Mouse (Mus musculus) brain, adult 2 months (tissue): ENCODE results near the gene Sept9.
A peak's percentile ranks its signal among the peaks of the same experiment; 100 is the strongest.

ENCODE experiments used
- DNase-seq: peaks from one replicate; pipeline ENCODE4 v3.0.0; 2011; ENCODE audit warnings: low read depth, low spot score

Gene Sept9

DNA sequence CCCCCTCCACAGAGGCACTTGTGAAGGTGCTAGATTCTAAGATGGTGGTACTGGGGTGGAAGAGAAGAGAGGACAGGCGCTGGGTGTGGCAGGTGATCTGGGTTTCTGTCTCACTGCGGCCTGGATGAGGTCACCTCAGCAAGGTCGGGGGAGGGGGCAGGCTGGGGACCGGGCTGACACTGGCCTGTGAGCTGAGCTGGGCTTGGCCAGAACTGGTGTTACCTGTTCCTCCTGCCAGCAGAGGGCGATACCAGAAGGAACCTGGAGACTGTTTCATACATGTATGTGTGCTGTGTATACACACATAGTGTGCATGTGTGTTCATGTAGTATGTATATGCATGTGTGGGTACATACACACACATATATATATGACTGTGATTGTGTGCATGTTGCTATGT lies 23.2 kb upstream of the Sept9 start:
- DNase-seq: no peak

DNA sequence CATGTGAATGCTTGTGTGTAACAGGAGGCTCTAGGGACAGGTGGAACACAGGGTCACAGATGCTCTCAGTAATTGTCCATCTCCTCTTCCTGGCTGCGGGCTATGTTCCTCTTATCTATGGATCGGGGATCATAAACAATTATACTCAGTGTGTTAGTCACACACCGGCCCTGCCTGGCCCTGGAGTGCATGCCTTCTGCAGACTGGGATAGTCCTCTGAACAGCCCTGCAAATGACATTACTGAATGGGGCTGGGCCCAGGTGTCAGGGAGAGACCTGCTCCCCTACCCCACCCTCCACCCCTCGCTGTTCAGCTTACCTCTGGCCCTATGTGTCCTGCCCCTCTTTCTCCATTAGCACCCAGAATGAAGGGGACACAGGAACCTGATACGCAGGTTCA lies 22.6 kb upstream of the Sept9 start:
- no peak for DNase-seq

DNA sequence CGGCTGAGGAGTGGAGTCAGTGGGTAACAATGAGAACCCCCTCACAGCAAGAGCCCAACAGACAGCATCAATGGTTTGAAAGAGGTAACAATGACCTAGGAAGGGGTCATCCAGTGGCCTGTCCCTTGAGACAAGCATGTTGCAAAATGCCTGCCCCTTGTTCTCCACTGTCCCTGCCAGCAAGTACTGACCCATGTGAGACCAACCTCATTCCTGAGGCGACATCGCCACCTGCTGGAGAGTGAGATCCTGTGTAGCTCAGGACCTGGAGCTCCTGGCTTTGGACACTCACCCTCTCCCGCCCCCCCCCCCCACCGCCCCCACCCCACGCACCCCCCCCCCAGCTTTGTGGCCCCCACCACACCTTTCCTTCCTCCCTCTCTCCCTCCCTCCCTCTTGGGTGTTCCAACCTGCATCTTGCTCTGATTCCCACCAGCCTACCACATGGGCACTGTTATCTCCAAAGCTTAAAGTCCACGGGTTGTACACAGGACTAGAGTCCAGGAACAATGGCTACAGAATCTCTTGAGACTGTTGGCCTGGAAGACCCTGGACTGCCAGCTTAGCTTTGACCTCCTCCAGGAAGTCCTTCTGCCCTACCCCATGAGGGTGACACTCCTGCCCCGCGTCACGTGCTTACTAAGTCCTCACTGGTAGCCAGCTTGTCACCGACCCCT lies 22.0 kb upstream of the Sept9 start:
- peak; percentile 95 for DNase-seq

DNA sequence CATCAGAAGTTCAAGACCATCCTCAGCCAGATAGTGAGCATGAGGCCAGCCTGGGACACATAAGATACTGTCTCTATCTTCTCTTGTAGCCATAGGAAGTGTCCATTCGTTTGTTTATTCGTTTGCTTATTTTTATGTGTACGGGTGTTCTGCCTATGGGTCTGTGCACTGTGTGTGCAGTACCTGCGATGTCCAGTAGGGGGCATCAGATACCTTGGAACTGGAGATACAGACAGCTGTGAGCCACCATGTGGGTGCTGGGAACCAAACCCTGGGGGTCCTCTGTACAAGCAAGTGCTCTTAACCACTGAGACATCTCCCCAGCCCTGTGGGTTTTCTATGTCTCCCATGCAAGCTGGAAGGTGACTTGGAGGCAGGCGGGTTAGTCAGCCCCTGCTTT lies 19.6 kb upstream of the Sept9 start:
- no peak for DNase-seq

DNA sequence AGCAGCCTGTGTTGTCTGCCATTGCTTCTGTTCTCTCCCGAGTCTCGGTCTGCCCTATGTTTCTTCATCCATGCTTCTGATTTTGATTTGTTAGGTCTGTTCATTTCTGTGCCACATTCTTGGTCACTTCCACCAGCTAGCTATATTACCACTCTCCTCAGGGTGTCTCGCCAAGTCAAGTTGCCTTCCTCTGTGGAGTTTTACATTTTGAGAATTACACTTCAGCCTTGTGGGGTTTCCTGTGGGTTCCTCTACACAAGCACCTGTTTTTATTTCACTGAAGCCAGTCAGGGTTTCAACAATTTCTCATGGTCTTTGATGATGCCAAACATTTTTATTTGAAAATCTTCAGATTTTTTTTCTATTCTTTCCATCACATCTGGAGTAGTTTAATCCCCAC lies 16.7 kb upstream of the Sept9 start:
- no peak for DNase-seq

DNA sequence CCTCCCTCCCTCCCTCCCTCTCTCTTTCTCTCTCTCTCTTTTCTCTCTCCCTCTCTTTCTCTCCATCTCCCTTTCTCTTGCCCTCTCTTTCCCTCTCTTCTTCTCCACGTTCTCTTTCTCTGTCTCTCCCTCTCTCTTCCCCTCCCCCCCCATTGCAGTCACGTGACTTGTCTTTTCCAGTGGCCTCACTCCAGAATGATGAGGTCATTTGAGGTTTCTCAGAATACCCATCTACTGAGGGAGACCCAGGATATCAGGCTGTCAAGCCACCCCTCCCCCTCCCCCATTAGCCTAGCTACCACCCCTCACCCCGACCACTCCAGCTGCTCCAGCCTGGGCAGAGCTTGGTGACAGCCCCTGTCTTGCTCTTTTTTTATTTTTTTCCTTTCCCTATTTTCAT lies 16.2 kb upstream of the Sept9 start:
- no peak for DNase-seq

DNA sequence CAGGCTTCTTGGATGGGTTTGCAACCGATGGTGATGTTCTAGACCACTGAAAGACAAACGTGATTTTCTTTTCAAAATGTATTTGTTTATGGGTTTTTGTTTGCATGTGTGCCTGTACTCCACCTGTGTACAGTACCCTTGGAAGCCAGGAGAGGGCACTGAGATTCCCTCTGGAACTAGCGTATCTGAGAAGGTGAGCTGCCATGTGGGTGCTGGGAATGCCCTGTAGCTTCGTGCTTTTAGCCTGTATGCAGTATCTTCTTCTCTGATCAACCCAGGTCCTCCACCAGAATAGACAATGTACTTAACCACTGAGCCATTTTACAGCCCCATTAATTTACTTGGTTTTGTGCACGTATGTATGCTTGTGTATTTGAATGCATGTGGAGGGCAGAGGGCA lies 15.6 kb upstream of the Sept9 start:
- DNase-seq: no peak

DNA sequence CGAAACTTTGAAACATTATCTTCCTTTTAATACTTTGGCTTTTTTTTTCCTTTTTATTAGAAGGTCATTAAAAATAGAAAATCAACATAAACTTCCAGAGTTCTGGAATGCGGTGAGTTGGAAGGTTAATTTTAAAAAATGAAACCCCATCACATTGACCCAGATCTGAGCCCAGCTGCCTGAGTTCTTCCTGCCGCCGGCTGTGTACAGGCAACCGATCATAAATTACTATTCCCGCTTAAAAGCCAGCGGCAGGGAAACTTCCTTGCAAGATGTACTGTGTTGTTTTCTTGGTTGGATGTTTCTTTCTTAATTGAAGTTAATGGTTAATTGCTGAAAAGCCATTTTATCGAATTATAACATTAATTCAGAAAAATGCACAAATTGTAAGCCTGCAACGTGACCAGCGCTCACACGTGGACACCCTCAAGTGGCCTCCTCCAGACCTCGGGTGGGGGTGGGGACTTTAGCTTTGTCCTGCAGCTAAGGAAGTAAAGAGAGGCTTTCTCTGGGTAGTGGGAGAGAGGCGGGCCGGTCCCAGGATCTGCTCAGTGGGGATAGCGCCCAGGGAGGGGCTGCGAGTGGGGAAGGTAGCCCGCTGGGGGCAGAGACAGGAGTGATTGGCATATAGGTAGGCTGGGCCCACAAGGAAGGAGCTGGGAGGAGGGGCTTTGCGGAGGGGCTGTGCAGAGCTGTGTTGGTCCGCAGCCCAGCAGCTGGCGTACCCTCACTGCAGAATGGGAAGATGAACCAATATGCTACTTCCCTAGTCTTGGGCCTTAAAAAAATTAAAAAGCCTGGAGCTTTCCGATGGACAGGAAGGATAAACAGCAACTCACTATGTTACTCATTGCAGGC lies 14.2 kb upstream of the Sept9 start:
- no peak for DNase-seq

DNA sequence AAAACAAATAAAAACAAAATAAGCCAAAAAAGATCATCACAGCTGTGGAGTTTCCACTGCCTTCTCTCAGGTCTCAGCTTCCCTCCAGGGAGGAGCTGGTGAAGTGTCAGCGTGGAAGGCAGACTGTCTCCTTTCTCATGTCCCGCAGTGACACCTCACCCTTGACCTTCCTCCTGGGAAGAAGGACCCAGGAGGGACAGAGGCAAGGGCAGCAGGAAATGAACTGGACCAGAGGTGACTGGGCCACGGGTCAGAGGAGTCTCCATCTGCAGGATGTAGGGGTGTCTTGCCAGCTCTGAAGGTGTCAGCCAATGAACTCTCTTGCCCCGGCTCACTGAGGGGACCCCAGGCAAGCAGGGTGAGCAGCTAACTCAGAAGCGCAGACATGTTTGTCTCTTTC lies 7.9 kb upstream of the Sept9 start:
- DNase-seq: no peak

DNA sequence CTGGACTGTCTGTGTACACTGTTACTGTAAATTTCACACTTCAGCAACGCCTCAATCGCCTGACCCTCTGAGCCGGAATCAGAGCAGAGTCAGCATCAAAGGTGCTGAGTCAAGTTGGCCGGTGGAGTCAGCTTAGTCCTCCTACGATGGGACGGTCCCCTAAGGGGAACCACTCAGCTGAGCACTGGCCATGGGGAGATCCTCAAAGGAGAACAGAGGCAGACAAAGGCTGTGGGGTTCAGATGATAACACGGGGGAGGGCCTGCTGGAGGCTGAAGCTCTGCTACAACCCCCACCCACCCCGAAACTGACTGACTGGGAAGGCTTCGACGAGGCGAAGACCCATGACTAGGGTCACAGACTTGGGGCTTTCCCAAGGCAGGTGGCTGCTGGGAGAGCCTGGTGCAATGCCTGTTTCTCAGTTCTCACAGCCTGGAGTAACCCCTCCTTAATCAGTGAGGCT lies 5.0 kb upstream of the Sept9 start:
- no peak for DNase-seq

DNA sequence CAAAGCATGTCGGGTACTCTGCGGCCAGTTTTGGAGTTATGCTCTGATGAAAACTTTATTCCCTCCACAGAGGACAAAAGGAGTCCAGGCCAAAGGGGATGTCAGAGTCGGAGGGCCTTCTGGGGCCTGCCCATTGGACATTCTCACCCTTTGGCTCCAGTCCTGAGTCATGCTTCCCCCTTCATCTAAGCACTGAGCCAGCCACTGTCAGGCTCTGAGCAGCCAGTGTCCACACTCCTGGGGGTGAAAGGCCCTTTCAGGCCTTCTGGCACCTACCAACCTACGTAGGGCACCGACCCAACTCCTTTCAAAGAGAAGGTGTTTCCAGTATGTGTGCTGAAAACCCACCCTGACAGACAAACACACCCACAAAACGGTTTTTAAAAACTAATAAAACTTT lies 3.8 kb upstream of the Sept9 start:
- no peak for DNase-seq

DNA sequence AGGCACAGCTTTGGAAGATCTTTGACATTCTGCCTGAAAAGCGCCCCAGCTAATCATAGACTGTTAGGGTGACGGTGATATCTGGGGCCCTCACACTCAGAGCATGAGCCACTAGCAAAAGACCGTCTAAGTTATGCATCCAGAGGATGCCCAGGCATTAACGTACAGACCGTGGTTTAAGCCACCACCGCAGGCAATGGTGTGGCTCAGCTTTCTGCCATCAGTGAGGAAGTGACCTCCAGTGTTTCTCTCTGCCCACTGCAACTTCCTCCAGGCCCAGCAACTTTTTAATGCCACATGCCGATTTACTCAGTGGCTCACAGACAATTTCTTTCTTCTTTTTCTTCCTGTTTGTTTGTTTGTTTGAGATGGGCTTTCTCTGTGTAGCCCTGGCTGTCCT lies 2.8 kb upstream of the Sept9 start:
- DNase-seq: no peak

DNA sequence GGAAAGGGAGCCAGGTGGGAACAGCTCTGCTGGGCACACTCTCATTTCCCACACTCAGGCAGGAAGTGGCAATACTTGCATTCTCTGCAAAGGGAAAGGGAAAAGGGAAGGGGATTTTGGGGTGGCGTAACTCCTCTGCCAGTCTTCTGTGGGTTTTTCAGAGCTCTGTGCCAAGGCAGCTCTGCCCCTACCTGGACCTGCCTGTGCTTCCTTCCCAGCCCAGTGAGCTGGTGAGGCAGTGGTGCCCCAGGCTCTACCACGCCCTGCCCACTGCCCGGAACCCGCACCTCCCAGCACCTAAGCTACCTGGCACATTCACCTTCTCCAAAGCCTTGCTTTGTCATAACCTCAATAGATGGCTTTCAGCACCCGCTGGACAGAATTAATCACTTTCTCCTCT lies 1.3 kb upstream of the Sept9 start:
- no peak for DNase-seq

DNA sequence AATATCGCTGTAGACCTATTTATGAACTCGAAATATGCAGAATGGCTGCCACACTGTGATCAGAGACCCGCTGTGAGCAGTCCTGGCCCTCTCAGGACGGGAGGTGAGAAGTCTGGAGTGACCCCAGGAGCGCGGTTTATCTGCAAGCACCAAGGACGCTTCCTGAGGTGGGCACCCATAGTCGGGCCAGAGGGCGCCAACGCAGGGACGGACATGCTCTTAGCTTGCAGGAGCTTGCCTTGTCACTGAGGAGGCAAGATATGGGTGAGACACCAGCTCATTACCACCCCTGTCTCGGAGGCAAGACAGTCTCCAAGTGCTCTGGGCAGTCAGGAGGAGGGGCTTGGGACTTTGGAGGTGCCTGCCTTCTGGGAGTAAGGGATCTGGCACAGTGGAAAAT lies 2.4 kb downstream of the Sept9 start:
- no peak for DNase-seq

DNA sequence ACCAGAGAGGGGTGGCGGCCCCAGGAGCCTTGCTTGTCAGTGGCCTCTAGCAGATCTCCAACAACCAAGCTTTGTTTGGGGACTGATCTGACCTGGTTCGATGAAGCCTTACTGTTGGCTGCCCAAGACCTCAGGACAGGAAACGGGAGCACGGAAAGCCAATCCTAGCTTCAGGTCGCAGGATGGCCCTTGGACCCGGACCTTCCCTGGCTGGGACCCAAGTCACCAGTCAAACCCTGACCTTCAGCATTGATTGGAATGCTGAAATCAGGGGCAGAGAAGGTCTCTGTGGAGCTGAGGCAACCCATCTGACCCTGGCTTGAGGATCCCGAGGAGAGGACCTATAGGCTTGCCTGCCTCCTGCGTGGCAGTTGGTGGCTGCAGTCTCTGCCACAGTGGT lies 5.1 kb downstream of the Sept9 start:
- no peak for DNase-seq

DNA sequence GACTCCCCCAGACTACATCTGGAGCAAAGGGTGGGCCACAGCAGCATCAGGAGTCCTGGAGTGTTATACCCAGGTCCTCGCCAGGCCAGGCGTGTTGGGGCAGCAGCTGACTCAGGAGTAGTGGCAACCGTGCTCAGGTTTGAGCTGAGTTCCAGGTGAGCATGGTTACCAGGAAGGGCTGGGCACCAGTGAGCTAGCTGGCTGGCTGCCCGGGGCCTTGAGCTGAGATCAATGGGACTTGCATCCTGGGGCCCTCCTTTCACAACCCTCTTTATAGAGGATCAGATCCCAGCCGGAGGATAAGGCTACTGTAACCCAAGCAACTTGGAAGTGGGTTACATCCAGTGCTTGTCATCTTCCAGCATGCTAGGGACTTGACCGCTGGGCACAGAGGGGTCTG lies 5.6 kb downstream of the Sept9 start:
- no peak for DNase-seq

DNA sequence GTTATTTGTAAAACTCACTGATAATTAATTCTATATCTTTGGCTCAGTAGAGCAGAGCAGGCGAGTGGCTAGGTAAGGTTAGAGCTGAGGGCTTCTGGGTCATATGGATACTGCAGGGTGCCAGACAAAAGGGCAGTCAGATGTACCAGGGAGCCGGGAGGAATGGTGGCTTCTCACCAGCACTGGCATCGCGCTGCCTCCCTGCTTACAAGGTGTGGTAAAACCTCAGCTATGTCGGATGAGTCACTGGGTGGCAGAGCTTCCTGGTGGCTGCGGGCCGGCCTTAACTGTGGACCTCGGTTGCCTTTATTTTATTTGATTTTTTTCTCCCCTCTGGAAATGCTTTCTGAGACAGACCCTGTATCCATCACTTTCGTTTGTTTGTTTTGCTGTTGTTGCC lies 6.0 kb downstream of the Sept9 start:
- no peak for DNase-seq

DNA sequence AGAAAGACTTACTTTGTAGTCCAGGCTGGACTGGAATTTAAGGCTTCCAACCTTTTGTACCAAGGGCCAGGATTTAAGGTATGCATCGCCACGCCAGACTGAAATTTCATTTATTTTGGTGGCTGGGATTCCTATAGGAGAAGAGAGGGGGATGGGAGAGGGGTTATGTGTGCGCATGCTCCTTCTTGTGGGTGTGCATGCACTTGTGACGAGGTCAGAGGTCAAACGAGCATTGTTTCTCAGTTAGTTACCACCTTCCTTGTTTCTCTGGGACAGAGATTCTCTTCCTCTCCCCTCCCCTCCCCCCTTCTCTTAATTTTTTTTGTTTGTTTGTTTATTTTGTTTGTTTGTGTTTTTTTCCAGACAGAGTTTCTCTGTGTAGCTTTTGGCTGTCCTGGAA lies 8.0 kb downstream of the Sept9 start:
- no peak for DNase-seq

DNA sequence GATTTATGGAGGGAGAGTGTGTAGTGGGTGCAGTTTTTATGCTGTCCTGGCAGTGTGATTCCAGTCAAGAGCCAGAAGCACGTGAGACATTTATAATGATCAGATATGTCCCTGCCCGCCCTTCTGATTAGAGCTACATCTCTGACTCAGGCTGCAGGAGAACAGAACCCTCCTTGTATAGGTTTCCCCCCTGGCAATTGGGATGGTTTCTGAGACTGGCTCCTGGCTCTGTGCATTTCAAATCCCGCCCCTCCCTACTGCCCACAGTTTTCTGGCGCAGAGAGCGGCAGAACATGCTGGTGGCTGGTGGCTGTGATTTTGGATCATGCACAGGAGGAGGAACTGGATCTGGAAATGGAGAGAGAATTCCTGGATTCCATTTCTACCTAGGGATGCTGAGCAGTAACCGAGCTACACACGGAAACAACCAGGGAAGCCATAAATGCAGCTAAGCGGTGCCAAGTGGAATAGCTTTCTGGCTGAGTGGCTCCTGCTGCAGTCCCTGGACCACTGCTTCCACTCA lies 8.8 kb downstream of the Sept9 start:
- peak; percentile 76 for DNase-seq

DNA sequence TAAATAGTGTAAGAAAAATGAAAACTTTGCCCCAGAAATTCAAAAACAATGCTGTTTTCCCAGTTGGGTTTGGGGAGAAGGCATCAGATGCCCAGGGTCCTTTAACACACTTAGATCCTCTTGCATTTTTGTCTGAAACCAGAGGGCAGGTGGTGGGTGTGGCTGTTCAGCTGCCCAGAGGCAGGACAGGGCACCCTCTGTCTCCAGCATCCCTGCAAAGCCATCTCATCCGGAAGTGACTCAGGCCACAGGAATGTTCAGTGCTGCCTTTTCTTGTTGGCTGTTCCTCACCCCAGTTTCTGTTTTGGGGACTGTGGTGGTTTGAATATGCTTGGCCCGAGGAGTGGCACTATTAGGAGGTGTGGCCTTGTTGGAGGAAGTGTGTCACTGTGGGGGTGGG lies 17.3 kb downstream of the Sept9 start:
- no peak for DNase-seq

DNA sequence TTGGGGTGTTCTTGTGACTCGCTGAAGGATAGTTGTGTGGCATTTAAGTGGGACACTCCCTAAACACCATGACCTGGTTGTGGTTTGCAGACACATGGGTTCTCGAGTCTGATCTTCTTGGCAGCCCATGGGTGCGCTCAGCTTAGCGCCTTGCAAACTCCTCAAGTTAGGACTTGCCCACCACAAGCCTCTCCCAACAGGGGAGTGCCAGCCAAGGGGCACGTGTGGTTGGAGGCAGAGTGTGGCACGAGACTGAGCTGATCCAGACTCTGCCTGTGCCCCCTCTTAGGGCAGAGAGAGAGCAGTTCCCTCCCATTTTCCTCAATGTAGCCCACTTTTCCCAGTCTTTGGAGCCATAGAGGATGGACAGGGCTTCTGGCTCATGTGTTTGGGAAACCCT lies 18.6 kb downstream of the Sept9 start:
- no peak for DNase-seq

DNA sequence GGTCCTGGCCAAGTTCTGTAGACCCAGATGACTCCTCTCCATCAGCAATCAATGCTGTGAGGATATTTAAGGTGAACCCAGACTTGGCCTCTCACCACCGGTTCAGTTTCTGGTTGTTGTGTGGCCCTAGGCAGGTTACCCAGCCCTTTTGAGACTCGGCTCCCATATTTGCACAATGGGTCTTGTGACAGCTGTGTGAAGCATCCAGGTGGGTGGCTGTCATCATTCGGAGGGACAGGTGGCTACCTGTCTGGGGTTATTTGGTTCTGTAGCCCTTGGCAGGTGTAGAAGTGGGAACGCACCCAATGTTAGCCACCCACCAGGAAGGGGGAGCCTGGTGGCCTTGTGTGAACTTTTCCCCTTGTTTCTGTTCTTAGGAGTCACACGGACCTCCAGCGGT lies 19.0 kb downstream of the Sept9 start:
- no peak for DNase-seq

DNA sequence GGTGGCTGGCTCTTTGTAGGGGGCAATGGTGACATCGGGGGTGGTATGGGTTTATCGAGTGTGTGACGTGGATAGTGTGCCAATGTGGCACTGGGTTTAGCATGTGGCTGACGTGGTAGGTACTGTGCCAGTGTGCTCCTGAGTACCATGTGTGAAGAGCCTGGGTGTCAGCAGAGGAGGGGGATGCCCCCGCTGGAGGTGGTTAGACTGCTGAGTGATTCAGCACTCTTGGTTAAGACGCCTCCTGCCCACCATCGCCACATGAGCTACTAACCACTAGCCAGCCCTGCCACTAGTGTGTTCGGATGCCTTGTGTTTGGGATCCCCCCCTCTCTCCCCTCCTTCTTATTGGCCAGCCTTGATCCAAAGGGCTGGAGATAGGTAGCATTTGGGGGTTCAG lies 21.3 kb downstream of the Sept9 start:
- no peak for DNase-seq
